Comparison of ENCODE assay signal across 10 mouse cellular contexts in the genomic region with DNA sequence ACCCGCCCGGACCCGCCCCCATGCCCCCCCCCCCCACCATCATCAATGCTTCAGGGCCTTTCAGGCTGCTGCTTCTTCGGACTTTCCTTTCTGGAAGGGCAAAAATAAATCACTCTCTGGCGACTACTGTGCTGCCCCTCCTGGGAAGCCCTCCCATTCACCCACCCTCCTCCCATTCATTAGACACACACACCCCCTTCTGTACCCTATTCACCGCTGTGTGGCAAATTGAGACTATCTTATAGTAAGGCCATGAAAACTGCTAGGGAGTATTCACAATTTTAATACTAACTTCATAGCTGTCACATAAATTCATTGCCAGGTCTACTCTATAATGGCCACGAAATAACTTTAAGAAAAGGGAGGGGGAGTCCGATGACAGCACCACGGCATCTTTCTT. TPM values are rescaled to one million over a fixed set of nuclear protein-coding genes. Genes with fewer than 3 reads are reported as not detected.
DNase-seq lines count a peak whose midpoint lies in the region; ATAC-seq and TF ChIP-seq lines count a peak whose summit lies in the region.
"Had no signal": no experiment of that assay in that cellular context is flagged by ENCODE, and none has a peak within 500 bp of the region (broad histone marks: within the 10 kb centered on the region; RNA-seq: fewer than 3 reads in every experiment).

No protein-coding gene starts in this region.

- no peaks in the 10 kb centered on the region for H3K36me3 ChIP-seq in heart, embryonic 15.5 days
- H3K36me3 ChIP-seq in forebrain, embryonic 14.5 days (ENCODE audit: control insufficient read depth, insufficient read depth, low read length) = no peaks in the 10 kb centered on the region

- H3K4me3 ChIP-seq in heart, embryonic 15.5 days = no peak overlapping the region
- 0 out of 2 replicates have a peak overlapping the region, but pooled peaks have one; percentile 37 for H3K4me3 ChIP-seq in forebrain, embryonic 14.5 days (ENCODE audit: low read depth, low read length)

- intact Hi-C loops in heart, postnatal 36 days (cut with DNase I) = no loop called here
- intact Hi-C loops in gastrocnemius, postnatal 36 days (cut with DNase I) = no loop called here

- H3K9me3 ChIP-seq in heart, embryonic 15.5 days (replicated peaks) = no peaks in the 10 kb centered on the region
- no peaks in the 10 kb centered on the region for H3K9me3 ChIP-seq in forebrain, embryonic 14.5 days (replicated peaks; ENCODE audit: control insufficient read depth, low read length)

- no peak for ATAC-seq in heart, embryonic 15.5 days (replicated peaks; ENCODE audit: insufficient number of reproducible peaks, insufficient read depth, low FRiP score, low read depth)
- peak; percentile 52 for ATAC-seq in forebrain, embryonic 14.5 days

- TF ChIP-seq POLR2A in brain, embryonic 14.5 days (IDR thresholded peaks at IDR 0.05; ENCODE audit: borderline replicate concordance, extremely low read depth, insufficient read depth, insufficient read length, poor library complexity, severe bottlenecking) = no peak

- WGBS in heart, embryonic 15.5 days = 30% methylated on average over 9 of the region's 9 CpGs
- WGBS in forebrain, embryonic 14.5 days = 5% methylated on average over 9 of the region's 9 CpGs

- TF ChIP-seq CTCF in brain, embryonic 14.5 days (IDR thresholded peaks at IDR 0.05; ENCODE audit: borderline replicate concordance, extremely low read depth, insufficient read depth, insufficient read length) = no peak

- H3K9ac ChIP-seq in heart, embryonic 15.5 days = no peak overlapping the region
- peak overlapping the region; percentile 53; the same call in 1 of the 2 replicates for H3K9ac ChIP-seq in forebrain, embryonic 14.5 days (ENCODE audit: low read length)
- H3K9ac ChIP-seq: liver, embryonic 14.5 days had no signal

- peaks cover 10% of the 10 kb centered on the region for H3K4me1 ChIP-seq in heart, embryonic 15.5 days (replicated peaks)
- H3K4me1 ChIP-seq in forebrain, embryonic 14.5 days (ENCODE audit: control insufficient read depth, insufficient read depth, low read length) = peaks cover 10% of the 10 kb centered on the region

- H3K27ac ChIP-seq in heart, embryonic 15.5 days = no peak overlapping the region
- peak overlapping the region; percentile 90 for H3K27ac ChIP-seq in forebrain, embryonic 14.5 days (ENCODE audit: low read depth, low read length)
- H3K27ac ChIP-seq: liver, embryonic 14.5 days had no signal

- DNase-seq in heart, postnatal 36 days = no peak
- peak; percentile 82 for DNase-seq in brain, embryonic 14.5 days (ENCODE audit: low read depth)
- peak; percentile 52 for DNase-seq in forebrain, embryonic 14.5 days (ENCODE audit: low spot score)
- DNase-seq in mesoderm, embryonic 11.5 days (ENCODE audit: low read depth, low spot score) = peak; percentile 70
- no peak for DNase-seq in gastrocnemius, postnatal 36 days
- no peak for DNase-seq in frontal cortex, adult 2 months (ENCODE audit: extremely low spot score in 1 of 2, low spot score in 1 of 2)
- no peak for DNase-seq in adrenal gland, postnatal 25 days

- peaks cover 9% of the 10 kb centered on the region; the same call in 1 of the 2 replicates for H3K27me3 ChIP-seq in heart, embryonic 15.5 days
- no peaks in the 10 kb centered on the region for H3K27me3 ChIP-seq in forebrain, embryonic 14.5 days (replicated peaks; ENCODE audit: control insufficient read depth, insufficient read depth, low read length)

- peak overlapping the region; percentile 93; the same call in 1 of the 2 replicates for H3K4me2 ChIP-seq in heart, embryonic 15.5 days
- peak overlapping the region; percentile 63 for H3K4me2 ChIP-seq in forebrain, embryonic 14.5 days (ENCODE audit: low read length)

RNA-seq across cellular contexts. Expression of gene 1700113H08Rik, which starts 1.1 kb away (rescaled TPM):
- 0.18 TPM in 1 of 2 replicates, not detected in the other for polyA plus RNA-seq in heart, embryonic 15.5 days (2015; fragmentation: Nextera tagmentation; extraction: Ambion mirVana)
- not detected for total RNA-seq in heart, postnatal 36 days (2021)
- polyA plus RNA-seq in brain, embryonic 14.5 days (2012; rRNA removed) = 0.19 and 0.29 TPM in 2 replicates
- polyA plus RNA-seq in forebrain, embryonic 14.5 days (2014; fragmentation: Nextera tagmentation; extraction: Ambion mirVana) = not detected in 2 replicates
- under 1 TPM; 0.51 to 0.57 TPM for total RNA-seq in gastrocnemius, postnatal 36 days (2021)
- polyA plus RNA-seq in frontal cortex, adult 2 months (2012; rRNA removed) = not detected in 2 replicates
- not detected in 2 replicates for total RNA-seq in adrenal gland, postnatal 25 days (2021)
- polyA plus RNA-seq: cortical plate, adult 2 months; liver, embryonic 14.5 days had no signal

RNA-seq across cellular contexts. Expression of gene Stab2, which starts 51.1 kb away (rescaled TPM):
- 0.98 and 0.99 TPM in 2 replicates for polyA plus RNA-seq in heart, embryonic 15.5 days (2015; fragmentation: Nextera tagmentation; extraction: Ambion mirVana)
- total RNA-seq in heart, postnatal 36 days (2021) = under 1 TPM; 0.05 to 0.19 TPM
- polyA plus RNA-seq in brain, embryonic 14.5 days (2012; rRNA removed) = 0.14 and 0.16 TPM in 2 replicates
- 0.25 and 0.32 TPM in 2 replicates for polyA plus RNA-seq in forebrain, embryonic 14.5 days (2014; fragmentation: Nextera tagmentation; extraction: Ambion mirVana)
- 1 to 10 TPM; 1.3 to 1.6 TPM for total RNA-seq in gastrocnemius, postnatal 36 days (2021)
- polyA plus RNA-seq in frontal cortex, adult 2 months (2012; rRNA removed) = 0.08 and 0.19 TPM in 2 replicates
- total RNA-seq in adrenal gland, postnatal 25 days (2021) = 0.33 and 1.4 TPM in 2 replicates

Comparison
In these comparisons a context has a peak if more than half of its experiments do, and no peak if none do; other contexts are left out.
1. DNase-seq: peak in brain, embryonic 14.5 days (single experiment), forebrain, embryonic 14.5 days (single experiment) and mesoderm, embryonic 11.5 days (single experiment); none in heart, postnatal 36 days (0 of 2), gastrocnemius, postnatal 36 days (0 of 2), frontal cortex, adult 2 months (0 of 2) and adrenal gland, postnatal 25 days (single experiment).